Mouse (Mus musculus) kidney, adult 2 months (tissue): ENCODE measurements around the gene Itgb5.

Experiments used
- CTCF ChIP-seq: fragments of 200-500 bp; conservative IDR thresholded peaks from 2 replicates; pipeline ENCODE4 v1.5.1; 2011; ENCODE audit warnings: low read depth, mild to moderate bottlenecking, control low read depth, low read length, moderate library complexity, mixed read lengths; ENCODE audit not compliant: insufficient read depth, insufficient read length
- POLR2A ChIP-seq: fragments of 200-500 bp; IDR thresholded peaks from one replicate; pipeline ENCODE4 v1.6.1; 2011; ENCODE audit warnings: low read depth, low read length, control low read depth

- no peak for TF ChIP-seq POLR2A
- TF ChIP-seq CTCF, result no peak
Measured at GRCm38 (mm10) chr16:33933411-33933810, 103.9 kb downstream of the Itgb5 start.
